Mouse (Mus musculus): ENCODE measurements around the gene Zfp62. TPM values are rescaled to one million over a fixed set of nuclear protein-coding genes. Genes with fewer than 3 reads are reported as not detected.

Zfp62 gene
- total RNA-seq, 1 experiment from 2014 or later: 38.8 TPM

GRCm38 (mm10) chr11:49205080-49205590, 2.0 kb downstream of the Zfp62 start:
- no peak for DNase-seq

GRCm38 (mm10) chr11:49207495-49207894, 4.4 kb downstream of the Zfp62 start:
- no peak for DNase-seq

- DNase-seq: no peak
Observed at GRCm38 (mm10) chr11:49212577-49212976, 9.5 kb downstream of the Zfp62 start.

GRCm38 (mm10) chr11:49213505-49213904, 10.4 kb downstream of the Zfp62 start:
- DNase-seq: no peak

- DNase-seq: no peak
Observed at GRCm38 (mm10) chr11:49219271-49219670, 16.2 kb downstream of the Zfp62 start.

- no peak for DNase-seq
Observed at GRCm38 (mm10) chr11:49224455-49224854, 21.4 kb downstream of the Zfp62 start.

GRCm38 (mm10) chr11:49232781-49233180, 29.7 kb downstream of the Zfp62 start:
- no peak for DNase-seq

- DNase-seq: no peak
Observed at GRCm38 (mm10) chr11:49235459-49236207, 32.5 kb downstream of the Zfp62 start.

GRCm38 (mm10) chr11:49236891-49237290, 33.8 kb downstream of the Zfp62 start:
- DNase-seq: no peak

GRCm38 (mm10) chr11:49237532-49237931, 34.4 kb downstream of the Zfp62 start:
- DNase-seq: no peak

GRCm38 (mm10) chr11:49240310-49240709, 37.2 kb downstream of the Zfp62 start:
- DNase-seq: no peak

- no peak for DNase-seq
Observed at GRCm38 (mm10) chr11:49240874-49241273, 37.8 kb downstream of the Zfp62 start.

GRCm38 (mm10) chr11:49241471-49241870, 38.4 kb downstream of the Zfp62 start:
- no peak for DNase-seq

- no peak for DNase-seq
Observed at GRCm38 (mm10) chr11:49242944-49243626, 40.0 kb downstream of the Zfp62 start.

- DNase-seq: peak; percentile 94
Observed at GRCm38 (mm10) chr11:49243727-49244594, 40.9 kb downstream of the Zfp62 start, which contains the start of gene Mgat1. Gene Mgat1, plus strand, starts transcription at chr11:49244191.

GRCm38 (mm10) chr11:49244595-49244930, 41.5 kb downstream of the Zfp62 start:
- no peak for DNase-seq

GRCm38 (mm10) chr11:49245176-49245575, 42.1 kb downstream of the Zfp62 start:
- peak; percentile 49 for DNase-seq

- no peak for DNase-seq
Observed at GRCm38 (mm10) chr11:49245634-49246415, 42.7 kb downstream of the Zfp62 start.

- DNase-seq: no peak
Observed at GRCm38 (mm10) chr11:49246523-49246922, 43.4 kb downstream of the Zfp62 start.

GRCm38 (mm10) chr11:49247255-49247654, 44.2 kb downstream of the Zfp62 start:
- no peak for DNase-seq

- peak; percentile 63 for DNase-seq
Observed at GRCm38 (mm10) chr11:49248226-49248973, 45.3 kb downstream of the Zfp62 start.

All from adrenal gland, postnatal 25 days (tissue).